Mouse (Mus musculus) CD4-positive helper T cell, adult 2 months (primary cell): ENCODE data around the gene Shroom2.

Experiments used
- DNase-seq: peaks from one replicate; pipeline ENCODE4 v3.0.0-alpha.2; 2012; ENCODE audit warnings: low read depth, missing footprints, low spot score

Gene Shroom2

DNA sequence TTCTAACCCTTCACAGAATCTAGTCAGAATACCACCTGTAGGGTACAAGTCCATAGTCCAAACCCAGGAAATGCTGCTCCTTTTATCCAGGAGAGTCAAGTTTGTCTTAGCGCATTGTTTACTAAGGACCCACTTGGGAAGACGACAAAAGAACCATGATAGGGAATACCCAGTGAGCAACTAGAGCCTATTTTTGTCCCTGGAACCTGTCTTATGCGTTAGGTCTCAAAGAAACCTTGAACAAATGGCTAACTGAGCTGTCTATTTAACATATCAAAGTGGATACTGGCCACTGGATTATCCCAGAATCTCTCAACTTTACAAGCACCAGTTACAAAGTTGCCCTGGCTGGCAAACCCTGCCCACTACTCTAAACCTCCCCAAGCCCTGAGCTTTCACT is 67.6 kb downstream of the Shroom2 start:
- no peak for DNase-seq

GRCm38 (mm10) chrX:152690788-152691291 is 78.4 kb downstream of the Shroom2 start:
- DNase-seq: no peak

GRCm38 (mm10) chrX:152679190-152679814 is 90.0 kb downstream of the Shroom2 start:
- no peak for DNase-seq

DNA sequence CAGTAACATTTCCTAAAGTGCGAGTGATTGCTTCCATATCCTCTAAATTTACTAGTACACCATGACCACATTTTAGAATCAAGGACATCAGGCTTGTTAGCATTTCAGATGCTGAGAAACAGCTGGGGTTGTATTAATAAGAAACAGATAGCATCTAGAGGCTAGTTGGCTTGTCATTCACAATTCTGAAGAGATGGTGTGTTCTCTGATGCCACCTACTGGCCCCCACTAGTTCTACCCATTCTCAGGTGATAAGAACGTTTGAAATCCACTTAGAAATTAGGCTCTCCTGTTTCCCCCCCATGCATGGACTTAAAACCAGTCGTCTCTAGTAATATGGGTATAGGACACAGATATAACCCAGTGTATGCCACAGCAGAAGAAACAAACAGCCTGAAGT is 92.9 kb downstream of the Shroom2 start:
- no peak for DNase-seq

- no peak for DNase-seq
These were observed 95.8 kb downstream of the Shroom2 start for GRCm38 (mm10) chrX:152673431-152673830.

DNA sequence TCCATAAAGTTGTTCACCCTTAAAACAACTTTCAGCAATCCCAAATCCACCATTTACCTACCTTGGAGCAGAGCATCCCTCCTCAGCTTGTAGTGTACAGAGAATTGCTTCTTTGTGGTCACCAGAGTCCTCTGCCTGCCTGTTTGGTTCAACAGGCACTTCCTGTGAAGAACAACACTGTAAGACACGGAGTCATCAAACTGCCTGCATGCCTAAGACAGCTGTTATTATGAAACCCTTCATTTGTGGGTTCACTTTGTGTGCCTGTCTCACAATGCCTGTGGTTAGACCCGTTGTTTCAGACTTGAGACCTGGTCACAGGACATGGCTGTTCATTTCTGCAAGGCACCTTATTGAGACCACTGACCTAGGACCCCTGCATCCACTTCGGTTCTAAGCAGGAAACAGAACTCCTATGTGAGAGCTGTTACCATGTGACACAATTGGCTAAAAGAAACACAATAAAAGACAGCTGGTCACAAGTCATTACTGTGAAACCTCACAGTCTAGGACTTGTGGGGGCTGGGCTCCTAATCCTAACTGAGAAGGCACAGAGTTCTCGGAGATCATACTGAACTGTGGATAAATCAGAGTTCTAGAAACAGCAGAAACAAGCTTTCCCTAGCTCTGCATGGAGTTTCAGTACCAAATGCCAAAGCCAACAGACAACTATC is 111.8 kb downstream of the Shroom2 start:
- DNase-seq: no peak

DNA sequence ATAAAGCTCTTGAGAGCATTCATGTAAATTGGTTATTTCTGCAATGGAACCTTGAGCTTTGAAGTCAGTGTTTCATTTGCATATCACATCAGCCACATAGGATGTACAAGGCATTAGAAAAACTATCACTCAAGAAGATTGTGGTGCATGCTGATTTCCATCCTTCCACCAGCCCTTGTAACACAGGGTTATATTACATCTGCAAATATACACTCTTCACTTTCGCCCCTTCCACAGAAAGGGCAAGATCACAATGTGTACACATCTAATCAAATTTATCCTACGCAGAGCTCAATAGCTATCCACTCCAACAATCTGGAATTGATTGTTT is 112.7 kb downstream of the Shroom2 start:
- DNase-seq: no peak

- no peak for DNase-seq
These were observed 113.3 kb downstream of the Shroom2 start for GRCm38 (mm10) chrX:152655796-152656608.

DNA sequence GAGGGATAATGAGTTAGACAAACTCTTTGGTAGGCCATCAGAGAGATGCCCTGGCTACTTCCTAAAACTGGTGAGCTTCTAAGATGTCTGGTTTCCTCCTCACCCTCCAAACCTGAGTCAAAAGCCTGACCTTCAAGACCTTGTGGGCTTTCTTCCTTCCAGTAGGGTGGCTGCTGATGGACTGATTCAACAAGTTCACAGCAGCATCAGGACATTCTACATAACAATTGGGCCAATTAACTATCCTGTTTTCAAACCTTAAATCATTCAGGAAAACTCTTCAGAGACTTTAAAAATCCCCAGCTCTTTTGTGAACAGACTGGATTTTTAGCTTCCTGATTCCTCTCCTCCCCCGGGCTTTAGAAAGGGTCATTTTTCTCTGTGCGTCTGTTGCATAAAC is 116.6 kb downstream of the Shroom2 start:
- no peak for DNase-seq

DNA sequence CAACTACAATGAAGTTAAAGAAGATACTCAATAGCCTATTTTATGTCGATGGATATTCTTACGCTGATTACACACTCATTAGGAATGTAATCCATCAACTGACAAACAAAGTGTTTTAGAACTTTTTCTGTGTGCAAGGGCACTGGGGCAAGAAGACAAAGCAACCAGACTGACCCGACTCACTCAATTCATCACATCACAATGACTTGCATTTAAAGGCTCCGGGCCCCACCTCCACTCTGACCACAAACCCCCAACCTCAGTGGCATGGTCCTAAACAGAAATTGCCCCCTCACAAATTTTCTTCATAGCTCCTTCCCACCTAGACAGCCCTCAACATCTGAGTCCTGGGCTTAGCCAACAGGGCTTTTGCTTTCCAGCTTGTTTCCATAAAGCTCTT is 124.4 kb downstream of the Shroom2 start:
- DNase-seq: no peak

GRCm38 (mm10) chrX:152643679-152644638 is 125.3 kb downstream of the Shroom2 start:
- DNase-seq: no peak

GRCm38 (mm10) chrX:152643201-152643600 is 126.1 kb downstream of the Shroom2 start:
- DNase-seq: no peak

- DNase-seq: no peak
These were observed 126.6 kb downstream of the Shroom2 start for GRCm38 (mm10) chrX:152642627-152643026.

DNA sequence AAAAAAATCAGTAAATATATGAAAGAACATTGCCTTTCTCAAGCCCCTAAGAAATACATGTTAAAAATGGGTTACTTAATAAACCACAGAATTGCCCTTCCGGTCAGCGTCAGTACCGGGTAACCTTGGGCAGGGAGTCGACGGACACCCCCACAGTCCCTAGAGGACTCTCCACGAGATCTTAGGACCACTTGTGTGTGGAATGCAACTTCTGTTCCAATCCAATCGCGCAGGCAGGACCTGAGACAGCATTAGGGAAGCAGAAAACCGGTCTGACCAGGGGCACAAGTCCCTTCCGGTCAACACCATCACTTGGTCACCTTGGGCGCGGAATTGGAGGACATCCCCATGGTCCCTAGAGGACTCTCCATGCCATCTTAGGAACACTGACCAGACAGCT is 133.9 kb downstream of the Shroom2 start:
- no peak for DNase-seq

DNA sequence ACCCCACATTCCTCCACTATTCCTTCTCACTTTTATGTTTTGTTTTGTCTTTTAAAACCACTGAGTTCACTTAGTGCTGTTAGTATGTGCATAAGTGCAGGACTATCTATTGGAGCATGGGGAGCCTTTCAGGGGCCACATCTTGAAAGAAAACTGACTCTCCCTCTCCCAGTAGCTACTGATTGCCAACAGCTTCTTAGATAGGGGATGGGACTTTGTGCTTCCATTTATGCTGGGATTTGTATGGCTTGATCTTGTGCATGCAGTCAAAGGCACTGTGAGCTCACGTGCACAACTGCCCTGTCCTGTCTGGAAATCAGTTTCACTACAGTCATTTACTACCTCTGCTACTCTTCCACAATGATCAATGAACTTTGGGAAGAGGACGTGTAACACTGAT is 147.9 kb downstream of the Shroom2 start:
- no peak for DNase-seq

- DNase-seq: no peak
These were observed 148.3 kb downstream of the Shroom2 start for GRCm38 (mm10) chrX:152620917-152621316.

- DNase-seq: no peak
These were observed 150.8 kb downstream of the Shroom2 start for GRCm38 (mm10) chrX:152618464-152618863.

DNA sequence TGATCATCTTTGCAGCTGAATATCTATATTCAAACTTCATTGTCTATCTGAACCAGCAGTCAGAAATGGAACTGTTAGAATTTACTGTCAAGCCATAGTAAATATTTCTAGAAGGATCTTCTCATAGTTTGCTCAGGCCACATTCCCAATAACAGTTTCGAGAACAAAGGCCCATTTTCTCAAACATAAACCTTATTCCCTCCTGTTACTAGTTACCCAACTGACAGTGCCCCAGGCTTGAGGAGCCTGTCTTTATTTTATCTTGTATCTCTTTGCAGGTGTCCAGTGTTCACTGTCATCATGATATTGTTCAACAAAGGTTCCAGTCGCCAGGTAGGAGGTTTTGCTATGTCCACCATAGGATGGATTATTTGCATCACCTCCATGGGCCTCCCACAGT is 206.2 kb downstream of the Shroom2 start, which contains the start of gene Cldn34a:
TSS of gene Cldn34a (plus strand) at position 301 of the 400 bp plus-strand sequence.
- DNase-seq: no peak
